Mouse (Mus musculus) kidney, adult 2 months (tissue): ENCODE measurements at regions not wholly inside any gene's neighbourhood (a gene's known extent, or its start where the extent isn't known, plus 50 kb on each side); places are given as distances from the start of the nearest gene placed in this dataset.

ENCODE experiments used
- CTCF ChIP-seq: fragments of 200-500 bp; conservative IDR thresholded peaks from 2 replicates; pipeline ENCODE4 v1.5.1; 2011; ENCODE audit warnings: low read depth, mild to moderate bottlenecking, control low read depth, low read length, moderate library complexity, mixed read lengths; ENCODE audit not compliant: insufficient read depth, insufficient read length
- POLR2A ChIP-seq: fragments of 200-500 bp; IDR thresholded peaks from one replicate; pipeline ENCODE4 v1.6.1; 2011; ENCODE audit warnings: low read depth, low read length, control low read depth

GRCm38 (mm10) chr12:77140141-77140540, 97.8 kb upstream of the Fut8 start:
- TF ChIP-seq CTCF (no peak), POLR2A (no peak)
